Mouse (Mus musculus): ENCODE measurements around the gene Sh3gl2. TPM values are rescaled to one million over a fixed set of nuclear protein-coding genes. Genes with fewer than 3 reads are reported as not detected.

The Sh3gl2 gene
- polyA plus RNA-seq (2012; ENCODE audit: insufficient read depth, insufficient read length, missing spikeins) = not detected in 2 replicates

GRCm38 (mm10) chr4:85205071-85205635, at the start of gene Sh3gl2:
TSS of gene Sh3gl2 (plus strand) at chr4:85205126.
- TF ChIP-seq CTCF (IDR thresholded peaks at IDR 0.05; ENCODE audit: low read depth, low read length) = no peak
- no peak for TF ChIP-seq POLR2A (IDR thresholded peaks at IDR 0.05; ENCODE audit: borderline replicate concordance, low read depth, low read length)
- Histone ChIP-seq H3K4me3 (ENCODE audit: insufficient read depth, low read length) (no peak within 1 kb of the TSS), H3K4me1 (ENCODE audit: control insufficient read depth, insufficient read depth, low read length) (no peaks in the 10 kb centered on the region), H3K27ac (ENCODE audit: insufficient read depth, low read depth, low read length) (no peak within 1 kb of the TSS)

- TF ChIP-seq CTCF (IDR thresholded peaks at IDR 0.05; ENCODE audit: low read depth, low read length) (no peak), POLR2A (IDR thresholded peaks at IDR 0.05; ENCODE audit: borderline replicate concordance, low read depth, low read length) (no peak)
- H3K4me3 ChIP-seq (ENCODE audit: insufficient read depth, low read length) = no peak overlapping the region
- H3K27ac ChIP-seq (ENCODE audit: insufficient read depth, low read depth, low read length) = no peak overlapping the region
- no peaks in the 10 kb centered on the region for H3K4me1 ChIP-seq (ENCODE audit: control insufficient read depth, insufficient read depth, low read length)
These were observed 43.8 kb upstream of the Sh3gl2 start for GRCm38 (mm10) chr4:85161156-85161555.

GRCm38 (mm10) chr4:85162468-85163312, 42.2 kb upstream of the Sh3gl2 start:
- TF ChIP-seq POLR2A (IDR thresholded peaks at IDR 0.05; ENCODE audit: borderline replicate concordance, low read depth, low read length) = no peak
- TF ChIP-seq CTCF (IDR thresholded peaks at IDR 0.05; ENCODE audit: low read depth, low read length) = no peak
- H3K27ac ChIP-seq (ENCODE audit: insufficient read depth, low read depth, low read length) = no peak overlapping the region

GRCm38 (mm10) chr4:85163313-85163615, 41.7 kb upstream of the Sh3gl2 start:
- no peak overlapping the region for H3K4me3 ChIP-seq (ENCODE audit: insufficient read depth, low read length)
- no peak for TF ChIP-seq POLR2A (IDR thresholded peaks at IDR 0.05; ENCODE audit: borderline replicate concordance, low read depth, low read length)
- no peak for TF ChIP-seq CTCF (IDR thresholded peaks at IDR 0.05; ENCODE audit: low read depth, low read length)
- H3K27ac ChIP-seq (ENCODE audit: insufficient read depth, low read depth, low read length) = no peak overlapping the region
- H3K4me1 ChIP-seq (ENCODE audit: control insufficient read depth, insufficient read depth, low read length) = no peaks in the 10 kb centered on the region

More at GRCm38 (mm10) chr4:85162468-85163312, 42.2 kb upstream of the Sh3gl2 start:
- no peaks in the 10 kb centered on the region for H3K4me1 ChIP-seq (ENCODE audit: control insufficient read depth, insufficient read depth, low read length)
- no peak overlapping the region for H3K4me3 ChIP-seq (ENCODE audit: insufficient read depth, low read length)

GRCm38 (mm10) chr4:85168001-85168400, 36.9 kb upstream of the Sh3gl2 start:
- Histone ChIP-seq H3K4me1 (ENCODE audit: control insufficient read depth, insufficient read depth, low read length) (no peaks in the 10 kb centered on the region), H3K4me3 (ENCODE audit: insufficient read depth, low read length) (no peak overlapping the region), H3K27ac (ENCODE audit: insufficient read depth, low read depth, low read length) (no peak overlapping the region)
- TF ChIP-seq CTCF (IDR thresholded peaks at IDR 0.05; ENCODE audit: low read depth, low read length) (no peak), POLR2A (IDR thresholded peaks at IDR 0.05; ENCODE audit: borderline replicate concordance, low read depth, low read length) (no peak)

GRCm38 (mm10) chr4:85175466-85175865, 29.5 kb upstream of the Sh3gl2 start:
- no peak for TF ChIP-seq CTCF (IDR thresholded peaks at IDR 0.05; ENCODE audit: low read depth, low read length)
- TF ChIP-seq POLR2A (IDR thresholded peaks at IDR 0.05; ENCODE audit: borderline replicate concordance, low read depth, low read length) = no peak
- no peaks in the 10 kb centered on the region for H3K4me1 ChIP-seq (ENCODE audit: control insufficient read depth, insufficient read depth, low read length)
- no peak overlapping the region for H3K4me3 ChIP-seq (ENCODE audit: insufficient read depth, low read length)
- no peak overlapping the region for H3K27ac ChIP-seq (ENCODE audit: insufficient read depth, low read depth, low read length)

GRCm38 (mm10) chr4:85178394-85179051, 26.4 kb upstream of the Sh3gl2 start:
- Histone ChIP-seq H3K27ac (ENCODE audit: insufficient read depth, low read depth, low read length) (no peak overlapping the region), H3K4me3 (ENCODE audit: insufficient read depth, low read length) (no peak overlapping the region), H3K4me1 (ENCODE audit: control insufficient read depth, insufficient read depth, low read length) (no peaks in the 10 kb centered on the region)
- no peak for TF ChIP-seq POLR2A (IDR thresholded peaks at IDR 0.05; ENCODE audit: borderline replicate concordance, low read depth, low read length)
- no peak for TF ChIP-seq CTCF (IDR thresholded peaks at IDR 0.05; ENCODE audit: low read depth, low read length)

GRCm38 (mm10) chr4:85186011-85186410, 18.9 kb upstream of the Sh3gl2 start:
- H3K27ac ChIP-seq (ENCODE audit: insufficient read depth, low read depth, low read length) = no peak overlapping the region

GRCm38 (mm10) chr4:85196201-85196600, 8.7 kb upstream of the Sh3gl2 start:
- Histone ChIP-seq H3K4me1 (ENCODE audit: control insufficient read depth, insufficient read depth, low read length) (no peaks in the 10 kb centered on the region), H3K4me3 (ENCODE audit: insufficient read depth, low read length) (no peak overlapping the region), H3K27ac (ENCODE audit: insufficient read depth, low read depth, low read length) (no peak overlapping the region)
- TF ChIP-seq CTCF (IDR thresholded peaks at IDR 0.05; ENCODE audit: low read depth, low read length) = no peak
- TF ChIP-seq POLR2A (IDR thresholded peaks at IDR 0.05; ENCODE audit: borderline replicate concordance, low read depth, low read length) = no peak

More at GRCm38 (mm10) chr4:85186011-85186410, 18.9 kb upstream of the Sh3gl2 start:
- Histone ChIP-seq H3K4me3 (ENCODE audit: insufficient read depth, low read length) (no peak overlapping the region), H3K4me1 (ENCODE audit: control insufficient read depth, insufficient read depth, low read length) (no peaks in the 10 kb centered on the region)
- TF ChIP-seq CTCF (IDR thresholded peaks at IDR 0.05; ENCODE audit: low read depth, low read length) = 0 out of 2 replicates have a peak, but pooled peaks have one; percentile 16
- TF ChIP-seq POLR2A (IDR thresholded peaks at IDR 0.05; ENCODE audit: borderline replicate concordance, low read depth, low read length) = no peak

- H3K4me3 ChIP-seq (ENCODE audit: insufficient read depth, low read length) = no peak overlapping the region
- H3K27ac ChIP-seq (ENCODE audit: insufficient read depth, low read depth, low read length) = no peak overlapping the region
- TF ChIP-seq POLR2A (IDR thresholded peaks at IDR 0.05; ENCODE audit: borderline replicate concordance, low read depth, low read length) (no peak), CTCF (IDR thresholded peaks at IDR 0.05; ENCODE audit: low read depth, low read length) (no peak)
- H3K4me1 ChIP-seq (ENCODE audit: control insufficient read depth, insufficient read depth, low read length) = no peaks in the 10 kb centered on the region
These were observed 6.5 kb upstream of the Sh3gl2 start for GRCm38 (mm10) chr4:85198431-85198830.
